Mouse (Mus musculus) lung, embryonic 15.5 days (tissue): ENCODE results near the gene Pbx1. TPM values are rescaled to one million over a fixed set of nuclear protein-coding genes. Genes with fewer than 3 reads are reported as not detected.

Experiments
- ATAC-seq: fragments of 200-750 bp; cut with Nextera tagmentation; 2 replicates; pipeline ENCODE4 v1.8.0; 2017; ENCODE audit warnings: moderate number of reproducible peaks, borderline replicate concordance; ENCODE audit not compliant: low FRiP score, low TSS enrichment; ENCODE audit errors: extremely low read depth
- H3K27ac ChIP-seq: fragments of 300-500 bp; sonication (generic); 2 replicates; pipeline ENCODE4 v1.5.1; 2015; ENCODE audit warnings: moderate library complexity, mild to moderate bottlenecking, inconsistent platforms
- H3K27me3 ChIP-seq: fragments of 300-500 bp; sonication (generic); 2 replicates; pipeline ENCODE4 v1.6.1; 2015; ENCODE audit warnings: inconsistent platforms
- H3K36me3 ChIP-seq: fragments of 300-500 bp; sonication (generic); 2 replicates; pipeline ENCODE4 v1.6.1; 2015; ENCODE audit warnings: inconsistent platforms
- H3K4me1 ChIP-seq: fragments of 300-500 bp; sonication (generic); 2 replicates; pipeline ENCODE4 v1.6.1; 2015; ENCODE audit warnings: inconsistent platforms
- H3K4me2 ChIP-seq: fragments of 300-500 bp; sonication (generic); 2 replicates; pipeline ENCODE4 v1.6.1; 2015; ENCODE audit warnings: inconsistent platforms, mild to moderate bottlenecking, moderate library complexity
- H3K4me3 ChIP-seq: fragments of 300-500 bp; sonication (generic); 2 replicates; pipeline ENCODE4 v1.5.1; 2015; ENCODE audit warnings: mild to moderate bottlenecking, inconsistent platforms
- H3K9ac ChIP-seq: fragments of 300-500 bp; sonication (generic); 2 replicates; pipeline ENCODE4 v1.6.1; 2015; ENCODE audit warnings: inconsistent platforms
- H3K9me3 ChIP-seq: fragments of 300-500 bp; sonication (generic); 2 replicates; pipeline ENCODE4 v1.6.1; 2016; ENCODE audit warnings: inconsistent platforms
- WGBS: fragments of 180-500 bp; shearing (Covaris S2); methylation state at CpG from one replicate; pipeline ENCODE4 v1.1.7; 2015; 5-methylcytosine and 5-hydroxymethylcytosine counted together
- polyA plus RNA-seq: library from polyadenylated mRNA; unstranded; fragments of >200 nt; fragmentation: Nextera tagmentation; extraction: Ambion mirVana; gene quantifications from 2 replicates; pipeline ENCODE4 v1.2.1, GENCODE M21; 2015

Pbx1 gene
- polyA plus RNA-seq, 1 experiment from 2014 or later = 40.6 TPM

DNA sequence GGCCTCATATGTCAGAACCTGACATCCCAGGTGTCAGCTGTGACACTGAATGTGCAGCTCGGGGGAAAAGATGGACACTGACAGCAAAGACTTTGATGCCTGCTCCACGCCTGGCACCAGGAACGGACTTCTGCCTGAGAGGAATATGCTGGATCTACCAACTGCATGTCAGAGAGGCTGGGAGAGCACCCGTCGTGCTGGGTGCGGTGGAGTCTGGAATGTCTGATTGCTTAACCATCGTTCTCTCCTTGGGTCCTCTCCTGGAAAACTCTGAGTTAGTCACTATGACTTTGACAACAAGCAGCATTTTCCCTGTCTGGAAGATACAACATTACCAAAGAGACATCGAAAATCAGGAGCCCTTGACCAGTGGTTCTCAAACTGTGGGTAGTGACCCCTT is 322.3 kb downstream of the Pbx1 start:
- ATAC-seq = no peak
- Histone ChIP-seq H3K9ac (no peak overlapping the region), H3K27me3 (no peaks in the 10 kb centered on the region), H3K9me3 (no peaks in the 10 kb centered on the region), H3K4me3 (no peak overlapping the region), H3K4me1 (no peaks in the 10 kb centered on the region), H3K36me3 (no peaks in the 10 kb centered on the region), H3K4me2 (no peak overlapping the region), H3K27ac (no peak overlapping the region)
- 76% methylated on average over 8 of the region's 8 CpGs for WGBS

DNA sequence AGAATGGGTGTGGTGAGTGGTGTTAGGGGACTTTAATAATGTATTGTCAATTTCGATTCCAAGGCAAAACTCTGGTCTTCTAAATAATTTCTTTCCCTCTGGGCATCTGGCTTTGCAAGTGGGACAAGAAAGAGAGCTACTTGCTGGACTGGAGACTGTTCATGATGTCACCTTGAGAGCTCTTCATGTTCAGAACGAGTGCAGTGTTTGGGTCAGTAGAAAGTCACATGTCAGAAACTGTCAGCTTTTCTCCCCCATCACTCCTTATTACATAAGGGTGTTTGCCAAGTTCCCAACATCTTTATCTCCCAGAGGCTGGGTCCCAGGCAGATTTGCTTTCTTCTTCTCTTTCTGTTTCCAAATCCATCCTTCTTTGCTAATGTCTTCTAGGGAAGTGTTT is 328.2 kb downstream of the Pbx1 start:
- WGBS = 27% methylated on average over 2 of the region's 2 CpGs
- H3K4me3 ChIP-seq = no peak overlapping the region
- no peak overlapping the region for H3K4me2 ChIP-seq
- no peak overlapping the region for H3K9ac ChIP-seq
- no peaks in the 10 kb centered on the region for H3K36me3 ChIP-seq
- H3K9me3 ChIP-seq = no peaks in the 10 kb centered on the region
- no peak for ATAC-seq
- H3K27me3 ChIP-seq = no peaks in the 10 kb centered on the region
- H3K27ac ChIP-seq = no peak overlapping the region
- H3K4me1 ChIP-seq = 0 out of 2 replicates have a peak, but pooled peaks cover 4% of the 10 kb centered on the region

DNA sequence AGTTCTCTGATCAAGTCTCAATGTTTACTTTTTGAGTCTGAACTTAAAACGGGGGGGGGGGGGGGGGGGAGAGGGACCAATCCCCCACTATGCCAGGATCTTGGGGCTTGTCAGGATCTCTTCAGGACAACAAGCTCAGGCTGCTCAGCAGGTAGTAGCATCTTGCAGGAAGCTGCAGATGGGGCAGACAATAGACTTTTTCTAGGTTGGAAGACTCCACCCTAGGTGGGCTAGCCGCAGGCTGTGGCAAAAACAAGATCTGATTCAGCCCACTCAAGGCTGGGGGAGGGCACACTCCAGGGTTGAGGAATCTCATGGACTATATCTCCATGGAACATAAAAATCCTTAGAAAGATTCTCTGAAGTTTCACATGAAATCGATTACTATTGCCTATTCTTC is 330.6 kb downstream of the Pbx1 start:
- Histone ChIP-seq H3K36me3 (no peaks in the 10 kb centered on the region), H3K4me1 (0 out of 2 replicates have a peak, but pooled peaks cover 4% of the 10 kb centered on the region), H3K27me3 (no peaks in the 10 kb centered on the region), H3K27ac (no peak overlapping the region), H3K4me2 (no peak overlapping the region), H3K9ac (no peak overlapping the region), H3K9me3 (no peaks in the 10 kb centered on the region), H3K4me3 (no peak overlapping the region)
- ATAC-seq = no peak
- 72% methylated on average over 3 of the region's 3 CpGs for WGBS

DNA sequence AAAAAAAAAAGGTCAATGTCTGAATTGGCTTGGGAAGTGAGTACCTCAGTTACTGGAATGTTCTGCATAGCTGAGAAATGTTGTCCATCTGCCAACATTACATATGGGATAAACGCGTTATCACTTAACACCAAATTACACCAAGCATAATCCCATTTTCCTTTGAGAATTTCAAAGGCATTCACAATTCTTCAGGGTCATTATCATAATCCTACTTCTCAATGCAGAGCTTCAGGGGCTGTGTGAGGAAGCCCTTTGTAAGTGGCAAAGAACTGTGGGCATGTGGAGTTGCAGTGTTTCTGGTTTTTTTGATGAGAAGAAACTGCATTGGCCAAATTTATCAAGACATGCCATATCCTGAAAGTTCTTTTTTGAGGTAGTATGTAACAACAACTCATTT is 333.3 kb downstream of the Pbx1 start:
- H3K4me1 ChIP-seq = no peaks in the 10 kb centered on the region
- no peak overlapping the region for H3K27ac ChIP-seq
- no peak for ATAC-seq
- no peaks in the 10 kb centered on the region for H3K9me3 ChIP-seq
- no peak overlapping the region for H3K9ac ChIP-seq
- H3K4me3 ChIP-seq = no peak overlapping the region
- no peaks in the 10 kb centered on the region for H3K27me3 ChIP-seq
- 89% methylated on average over 2 of the region's 2 CpGs for WGBS
- no peaks in the 10 kb centered on the region for H3K36me3 ChIP-seq
- H3K4me2 ChIP-seq = no peak overlapping the region

DNA sequence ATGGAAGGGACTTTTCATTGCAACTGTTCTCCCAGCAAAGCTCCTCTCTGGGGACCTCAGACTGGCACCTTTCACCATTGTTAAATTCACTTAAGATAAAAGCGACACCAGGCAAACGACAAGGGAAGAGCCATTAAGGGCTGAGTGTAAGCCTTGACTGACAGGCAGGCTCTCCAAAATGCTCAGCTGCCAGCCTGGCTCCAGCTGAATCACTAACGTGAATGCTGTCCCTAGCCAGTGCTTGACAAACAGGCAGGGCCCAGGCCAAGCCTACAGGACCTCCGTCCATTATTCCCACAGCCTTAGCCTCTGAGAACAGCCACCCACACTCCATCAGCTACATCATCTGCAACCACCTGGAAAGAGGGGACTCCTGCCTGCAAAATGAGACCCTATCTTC is 337.4 kb downstream of the Pbx1 start:
- no peak for ATAC-seq
- Histone ChIP-seq H3K27me3 (no peaks in the 10 kb centered on the region), H3K4me3 (no peak overlapping the region), H3K9ac (no peak overlapping the region), H3K27ac (no peak overlapping the region), H3K9me3 (no peaks in the 10 kb centered on the region), H3K4me1 (no peaks in the 10 kb centered on the region), H3K4me2 (no peak overlapping the region), H3K36me3 (no peaks in the 10 kb centered on the region)
- WGBS = 37% methylated on average over 4 of the region's 4 CpGs

DNA sequence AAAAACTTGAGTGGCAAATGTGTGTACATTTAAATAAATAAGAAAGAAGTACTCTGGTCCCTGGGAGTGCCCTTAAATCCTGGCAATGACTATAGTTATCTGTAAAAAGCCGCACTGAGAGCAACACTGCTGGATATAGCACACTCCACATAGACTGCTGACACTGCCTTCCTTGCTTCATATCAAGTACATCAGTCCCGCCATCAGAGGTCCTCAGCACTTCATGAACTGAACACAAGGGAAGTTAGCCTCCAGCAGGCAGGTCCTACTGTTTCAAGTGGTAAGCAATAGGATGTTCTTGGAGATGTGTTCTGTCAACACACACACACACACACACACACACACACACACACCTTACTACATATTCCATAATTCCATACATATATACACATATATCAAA is 339.0 kb downstream of the Pbx1 start:
- no peak for ATAC-seq
- WGBS = 72% methylated on average over 2 of the region's 2 CpGs
- H3K4me1 ChIP-seq = no peaks in the 10 kb centered on the region

DNA sequence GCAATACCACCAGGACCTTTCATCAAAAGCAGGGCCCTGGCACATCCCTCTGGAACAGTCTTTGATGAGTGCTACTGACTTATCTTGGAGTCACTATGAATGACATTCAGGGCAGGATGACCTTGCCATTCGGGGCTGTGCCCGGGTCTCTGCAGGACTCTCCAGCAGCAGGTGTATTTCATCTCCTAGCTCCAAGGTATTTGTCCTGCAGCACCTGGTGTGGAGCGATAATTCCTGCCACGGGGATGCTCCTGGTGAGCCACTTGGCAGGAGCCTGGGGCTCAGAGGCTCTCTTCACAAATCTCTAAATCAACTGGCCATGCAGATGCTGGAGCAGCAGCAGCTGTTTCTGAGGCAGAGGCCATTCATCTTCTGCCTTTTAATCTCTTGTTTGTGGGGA is 340.4 kb downstream of the Pbx1 start:
- no peaks in the 10 kb centered on the region for H3K4me1 ChIP-seq
- H3K9ac ChIP-seq = no peak overlapping the region
- H3K36me3 ChIP-seq = no peaks in the 10 kb centered on the region
- 54% methylated on average over 4 of the region's 4 CpGs for WGBS
- ATAC-seq = no peak
- H3K27me3 ChIP-seq = no peaks in the 10 kb centered on the region
- H3K4me2 ChIP-seq = no peak overlapping the region
- no peaks in the 10 kb centered on the region for H3K9me3 ChIP-seq
- no peak overlapping the region for H3K27ac ChIP-seq
- H3K4me3 ChIP-seq = no peak overlapping the region

More for the DNA sequence above, 339.0 kb downstream of the Pbx1 start:
- no peak overlapping the region for H3K4me3 ChIP-seq
- no peaks in the 10 kb centered on the region for H3K36me3 ChIP-seq
- no peaks in the 10 kb centered on the region for H3K27me3 ChIP-seq
- H3K27ac ChIP-seq = no peak overlapping the region
- no peak overlapping the region for H3K9ac ChIP-seq
- no peaks in the 10 kb centered on the region for H3K9me3 ChIP-seq
- no peak overlapping the region for H3K4me2 ChIP-seq

DNA sequence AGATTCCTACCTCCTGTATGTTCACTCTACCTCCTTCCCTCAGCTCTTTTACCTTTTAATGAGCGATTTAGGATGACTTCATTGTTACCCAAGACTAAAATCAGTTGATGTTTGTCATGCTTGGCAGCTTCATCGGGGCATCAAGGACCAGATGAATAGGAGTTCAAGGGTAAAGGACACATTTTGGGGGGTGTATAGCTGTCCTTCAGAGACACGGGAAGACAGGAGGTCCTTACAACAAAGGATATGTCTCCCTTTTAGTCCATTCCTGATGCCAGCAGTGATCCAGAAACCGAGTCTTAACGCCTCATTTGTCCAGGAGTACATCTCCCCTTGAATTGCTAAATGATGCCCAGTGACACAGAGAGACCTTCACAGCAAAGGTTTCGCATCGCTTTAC is 343.4 kb downstream of the Pbx1 start:
- 75% methylated on average over 7 of the region's 7 CpGs for WGBS
- Histone ChIP-seq H3K9me3 (no peaks in the 10 kb centered on the region), H3K4me2 (no peak overlapping the region), H3K36me3 (no peaks in the 10 kb centered on the region), H3K9ac (no peak overlapping the region), H3K4me1 (no peaks in the 10 kb centered on the region), H3K27ac (no peak overlapping the region), H3K27me3 (no peaks in the 10 kb centered on the region), H3K4me3 (no peak overlapping the region)
- ATAC-seq = no peak

DNA sequence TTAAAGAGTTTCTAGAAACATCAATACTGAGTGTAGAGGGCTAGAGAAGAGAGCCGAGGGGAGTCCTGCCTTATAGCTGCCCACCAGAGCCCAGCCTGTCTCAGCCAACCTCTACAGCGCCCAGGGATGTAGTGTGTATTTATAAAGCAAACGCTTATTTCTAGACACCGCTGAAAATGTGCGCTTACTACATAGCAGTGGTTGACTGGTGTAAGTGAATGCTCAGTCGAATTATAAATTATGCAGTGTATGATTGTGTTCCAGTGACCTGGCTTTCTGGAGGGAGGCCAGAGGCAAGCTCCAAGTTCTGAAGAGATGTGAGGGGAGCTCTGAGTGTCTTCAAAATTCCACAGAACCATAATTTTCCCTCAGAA is 352.7 kb downstream of the Pbx1 start:
- 0 out of 2 replicates have a peak, but pooled peaks have one; percentile 42 for ATAC-seq
- no peak overlapping the region for H3K27ac ChIP-seq
- no peaks in the 10 kb centered on the region for H3K4me1 ChIP-seq
- H3K36me3 ChIP-seq = no peaks in the 10 kb centered on the region
- H3K4me2 ChIP-seq = no peak overlapping the region
- no peak overlapping the region for H3K9ac ChIP-seq
- WGBS = 84% methylated on average over 6 of the region's 6 CpGs
- no peak overlapping the region for H3K4me3 ChIP-seq
- no peaks in the 10 kb centered on the region for H3K27me3 ChIP-seq
- H3K9me3 ChIP-seq = no peaks in the 10 kb centered on the region

DNA sequence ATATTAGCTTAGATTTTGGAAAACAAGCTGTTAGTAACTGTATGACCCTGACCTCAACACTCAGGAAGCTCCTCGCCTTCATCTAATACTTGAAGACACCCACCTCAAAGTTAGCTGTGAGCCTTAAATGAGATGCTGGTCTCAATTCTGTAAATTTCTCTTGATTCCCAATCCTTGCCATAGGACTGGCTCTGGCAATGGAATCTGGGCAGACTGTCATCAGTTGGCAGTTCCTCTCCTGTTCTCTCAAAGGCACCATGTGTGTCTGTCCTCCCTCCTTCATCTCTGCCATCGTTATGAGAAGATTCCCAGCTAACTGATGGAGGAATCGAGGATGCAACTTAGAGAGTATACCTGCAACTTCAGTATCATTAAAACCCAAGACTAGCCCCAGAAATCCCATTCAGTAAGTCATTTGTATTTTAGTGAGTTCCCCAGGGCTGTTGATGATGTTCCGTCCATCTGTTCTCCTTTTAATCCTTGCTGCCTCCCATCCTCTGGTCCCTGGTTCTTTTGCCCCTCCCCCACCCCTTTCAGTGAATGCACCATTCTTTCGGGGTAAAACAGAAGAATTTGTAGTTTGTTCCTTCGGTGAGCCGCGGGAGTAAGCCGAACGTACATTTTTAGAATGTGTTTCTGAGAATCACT is 353.2 kb downstream of the Pbx1 start:
- Histone ChIP-seq H3K27me3 (no peaks in the 10 kb centered on the region), H3K4me1 (no peaks in the 10 kb centered on the region), H3K4me2 (no peak overlapping the region), H3K4me3 (no peak overlapping the region), H3K27ac (no peak overlapping the region), H3K36me3 (no peaks in the 10 kb centered on the region), H3K9me3 (no peaks in the 10 kb centered on the region), H3K9ac (no peak overlapping the region)
- WGBS = 85% methylated on average over 10 of the region's 10 CpGs
- ATAC-seq = no peak

DNA sequence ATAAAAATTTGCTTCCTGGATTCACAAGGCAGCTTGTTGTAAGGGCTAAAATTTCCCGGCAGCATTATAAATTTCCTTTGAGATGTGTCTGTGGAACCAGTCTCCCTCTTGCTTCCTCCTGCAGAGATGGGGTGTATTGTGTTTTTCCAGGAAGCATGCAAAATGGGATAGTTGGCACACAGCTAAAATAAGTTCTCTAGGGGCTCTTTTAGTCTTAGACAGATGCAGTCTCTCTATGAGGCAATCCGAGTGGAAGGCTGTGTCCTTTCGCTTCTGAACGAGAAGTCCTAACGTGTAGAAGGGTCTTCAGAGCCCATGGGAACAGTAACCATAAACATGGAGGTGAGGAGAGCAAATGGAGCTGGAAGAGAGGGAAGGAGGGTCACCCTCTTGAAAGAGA is 360.1 kb downstream of the Pbx1 start:
- Histone ChIP-seq H3K4me2 (no peak overlapping the region), H3K4me3 (no peak overlapping the region), H3K36me3 (no peaks in the 10 kb centered on the region), H3K9ac (no peak overlapping the region), H3K27ac (no peak overlapping the region), H3K9me3 (no peaks in the 10 kb centered on the region), H3K27me3 (no peaks in the 10 kb centered on the region), H3K4me1 (peaks cover 21% of the 10 kb centered on the region)
- no peak for ATAC-seq
- WGBS = 65% methylated on average over 5 of the region's 5 CpGs

DNA sequence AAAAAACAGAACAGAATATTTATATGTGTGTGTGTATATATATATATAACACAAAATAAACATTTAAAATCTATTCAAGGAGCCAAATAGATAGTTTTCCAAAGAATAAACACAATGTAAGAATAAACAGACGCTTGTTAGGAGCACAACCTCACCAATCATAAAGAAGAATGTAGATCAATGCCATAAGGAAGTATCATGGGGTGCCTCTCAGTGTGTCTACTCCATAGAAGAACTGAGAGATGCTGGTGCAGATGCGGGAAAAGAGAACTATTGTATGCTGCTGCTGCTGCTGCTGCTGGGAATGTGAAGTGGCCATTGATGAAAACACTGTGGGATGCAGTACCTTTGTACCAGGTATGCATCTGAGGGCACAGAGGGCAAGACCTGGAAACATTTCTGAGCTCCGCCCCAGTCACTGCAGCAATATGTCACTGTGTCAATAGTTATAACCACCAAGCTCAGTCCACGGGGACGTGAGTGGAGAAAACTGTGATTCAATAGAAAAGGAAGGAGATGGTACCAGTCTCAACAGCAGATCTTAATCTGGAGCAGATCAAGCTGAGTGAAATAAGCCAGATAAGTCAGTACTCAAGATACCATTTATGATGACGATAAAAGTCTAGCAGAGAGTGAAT is 361.7 kb downstream of the Pbx1 start:
- ATAC-seq = peak; percentile 55; the same call in 1 of the 2 replicates
- Histone ChIP-seq H3K4me1 (peaks cover 25% of the 10 kb centered on the region), H3K9ac (no peak overlapping the region), H3K4me2 (no peak overlapping the region), H3K4me3 (no peak overlapping the region), H3K27me3 (no peaks in the 10 kb centered on the region), H3K9me3 (no peaks in the 10 kb centered on the region), H3K27ac (peak overlapping the region; percentile 38), H3K36me3 (no peaks in the 10 kb centered on the region)
- WGBS = 63% methylated on average over 6 of the region's 6 CpGs
